Mouse (Mus musculus) hindbrain, embryonic 14.5 days (tissue): ENCODE measurements at regions not wholly inside any gene's neighbourhood (a gene's known extent, or its start where the extent isn't known, plus 50 kb on each side); places are given as distances from the start of the nearest gene placed in this dataset.

Source experiments
- ATAC-seq: fragments of 200-750 bp; cut with Nextera tagmentation; 2 replicates; pipeline ENCODE4 v1.8.0; 2017; ENCODE audit warnings: moderate number of reproducible peaks, mild to moderate bottlenecking, moderate TSS enrichment, moderate library complexity; ENCODE audit not compliant: low FRiP score
- DNase-seq: peaks from one replicate; pipeline ENCODE4 v3.0.0-alpha.2; 2015; ENCODE audit warnings: low spot score
- H3K27ac ChIP-seq: fragments of 300-500 bp; sonication (generic); 2 replicates; pipeline ENCODE4 v1.5.1; 2014; ENCODE audit warnings: mild to moderate bottlenecking, moderate library complexity
- H3K27me3 ChIP-seq: fragments of 300-500 bp; sonication (generic); 2 replicates; pipeline ENCODE4 v1.6.1; 2014; ENCODE audit warnings: mild to moderate bottlenecking, low read length, mixed read lengths; ENCODE audit not compliant: control insufficient read depth, insufficient read depth
- H3K36me3 ChIP-seq: fragments of 300-500 bp; sonication (generic); replicated peaks from 2 replicates; pipeline ENCODE4 v1.6.1; 2014; ENCODE audit not compliant: control insufficient read depth, insufficient read depth
- H3K4me1 ChIP-seq: fragments of 300-500 bp; sonication (generic); replicated peaks from 2 replicates; pipeline ENCODE4 v1.6.1; 2014; ENCODE audit warnings: antibody characterized with exemption, low read length, mixed read lengths; ENCODE audit not compliant: control insufficient read depth, insufficient read depth
- H3K4me2 ChIP-seq: fragments of 300-500 bp; sonication (generic); replicated peaks from 2 replicates; pipeline ENCODE4 v1.6.1; 2014; ENCODE audit warnings: mild to moderate bottlenecking, moderate library complexity
- H3K4me3 ChIP-seq: fragments of 300-500 bp; sonication (generic); replicated peaks from 2 replicates; pipeline ENCODE4 v1.5.1; 2014; ENCODE audit warnings: mild to moderate bottlenecking, low read length
- H3K9ac ChIP-seq: fragments of 300-500 bp; sonication (generic); 2 replicates; pipeline ENCODE4 v1.6.1; 2014
- H3K9me3 ChIP-seq: fragments of 300-500 bp; sonication (generic); 2 replicates; pipeline ENCODE4 v1.6.1; 2016; ENCODE audit warnings: low read length; ENCODE audit not compliant: control insufficient read depth
- WGBS: fragments of 180-500 bp; shearing (Covaris S2); extraction: QIAGEN DNeasy Blood & Tissue Kit; methylation state at CpG from one replicate; pipeline ENCODE4 v1.1.7; 2014; 5-methylcytosine and 5-hydroxymethylcytosine counted together

GRCm38 (mm10) chr15:61927385-61928120 lies 1004.7 kb upstream of the A1bg start:
- Histone ChIP-seq H3K9me3 (no peaks in the 10 kb centered on the region), H3K27ac (no peak overlapping the region), H3K4me2 (no peak overlapping the region), H3K4me1 (no peaks in the 10 kb centered on the region), H3K9ac (no peak overlapping the region), H3K4me3 (no peak overlapping the region), H3K36me3 (no peaks in the 10 kb centered on the region), H3K27me3 (no peaks in the 10 kb centered on the region)
- WGBS = 68% methylated on average over 15 of the region's 15 CpGs
- ATAC-seq (no peak), DNase-seq (no peak)

- H3K9ac ChIP-seq = no peak overlapping the region
- H3K4me1 ChIP-seq = no peaks in the 10 kb centered on the region
- 68% methylated on average over 2 of the region's 2 CpGs for WGBS
- no peaks in the 10 kb centered on the region for H3K36me3 ChIP-seq
- ATAC-seq (no peak), DNase-seq (no peak)
- H3K9me3 ChIP-seq = no peaks in the 10 kb centered on the region
- H3K27ac ChIP-seq = no peak overlapping the region
- no peaks in the 10 kb centered on the region for H3K27me3 ChIP-seq
- no peak overlapping the region for H3K4me2 ChIP-seq
- H3K4me3 ChIP-seq = no peak overlapping the region
Measured at GRCm38 (mm10) chr15:61920041-61920440, 997.2 kb upstream of the A1bg start.

- Histone ChIP-seq H3K9ac (no peak overlapping the region), H3K36me3 (no peaks in the 10 kb centered on the region), H3K4me1 (no peaks in the 10 kb centered on the region), H3K4me3 (no peak overlapping the region), H3K4me2 (no peak overlapping the region), H3K27me3 (no peaks in the 10 kb centered on the region), H3K27ac (no peak overlapping the region), H3K9me3 (no peaks in the 10 kb centered on the region)
- 82% methylated on average over 7 of the region's 7 CpGs for WGBS
- ATAC-seq (no peak), DNase-seq (no peak)
Measured at GRCm38 (mm10) chr15:61913546-61914160, 990.8 kb upstream of the A1bg start.

GRCm38 (mm10) chr15:61905165-61905845 lies 982.5 kb upstream of the A1bg start:
- Histone ChIP-seq H3K4me3 (no peak overlapping the region), H3K9me3 (no peaks in the 10 kb centered on the region), H3K27ac (no peak overlapping the region), H3K27me3 (no peaks in the 10 kb centered on the region), H3K9ac (no peak overlapping the region), H3K4me1 (no peaks in the 10 kb centered on the region), H3K36me3 (no peaks in the 10 kb centered on the region), H3K4me2 (no peak overlapping the region)
- DNase-seq (no peak), ATAC-seq (no peak)
- 94% methylated on average over 5 of the region's 5 CpGs for WGBS

GRCm38 (mm10) chr15:61899809-61900208 lies 977.0 kb upstream of the A1bg start:
- Histone ChIP-seq H3K9ac (no peak overlapping the region), H3K27ac (no peak overlapping the region), H3K27me3 (no peaks in the 10 kb centered on the region), H3K9me3 (no peaks in the 10 kb centered on the region), H3K4me3 (no peak overlapping the region), H3K4me2 (no peak overlapping the region), H3K36me3 (no peaks in the 10 kb centered on the region), H3K4me1 (no peaks in the 10 kb centered on the region)
- no peak for DNase-seq
- whole genome bisulfite sequencing = 90% methylated on average over 3 of the region's 3 CpGs
- ATAC-seq = no peak

GRCm38 (mm10) chr15:61897566-61897965 lies 974.8 kb upstream of the A1bg start:
- H3K4me2 ChIP-seq = no peak overlapping the region
- no peaks in the 10 kb centered on the region for H3K9me3 ChIP-seq
- H3K27me3 ChIP-seq = no peaks in the 10 kb centered on the region
- ATAC-seq (no peak), DNase-seq (no peak)
- H3K36me3 ChIP-seq = no peaks in the 10 kb centered on the region
- no peak overlapping the region for H3K9ac ChIP-seq
- 78% methylated on average over 4 of the region's 4 CpGs for WGBS
- H3K4me1 ChIP-seq = no peaks in the 10 kb centered on the region
- no peak overlapping the region for H3K4me3 ChIP-seq
- H3K27ac ChIP-seq = no peak overlapping the region

GRCm38 (mm10) chr15:61890330-61890729 lies 967.5 kb upstream of the A1bg start:
- Histone ChIP-seq H3K27me3 (no peaks in the 10 kb centered on the region), H3K27ac (no peak overlapping the region), H3K4me3 (no peak overlapping the region), H3K36me3 (no peaks in the 10 kb centered on the region), H3K9me3 (no peaks in the 10 kb centered on the region), H3K9ac (no peak overlapping the region), H3K4me1 (no peaks in the 10 kb centered on the region), H3K4me2 (no peak overlapping the region)
- no peak for DNase-seq
- no peak for ATAC-seq

GRCm38 (mm10) chr15:61888569-61889326 lies 965.9 kb upstream of the A1bg start:
- Histone ChIP-seq H3K27ac (0 out of 2 replicates have a peak overlapping the region, but pooled peaks have one; percentile 28), H3K9me3 (no peaks in the 10 kb centered on the region), H3K27me3 (no peaks in the 10 kb centered on the region), H3K4me1 (no peaks in the 10 kb centered on the region), H3K9ac (no peak overlapping the region), H3K36me3 (no peaks in the 10 kb centered on the region), H3K4me3 (no peak overlapping the region), H3K4me2 (no peak overlapping the region)
- ATAC-seq (peak; percentile 70; the same call in 1 of the 2 replicates), DNase-seq (peak; percentile 69)
- WGBS = 51% methylated on average over 10 of the region's 10 CpGs

- 89% methylated on average over 3 of the region's 3 CpGs for WGBS
- no peak overlapping the region for H3K9ac ChIP-seq
- no peak for DNase-seq
Measured at GRCm38 (mm10) chr15:61879408-61879807, 956.6 kb upstream of the A1bg start.

More at GRCm38 (mm10) chr15:61879408-61879807, 956.6 kb upstream of the A1bg start:
- H3K4me1 ChIP-seq = no peaks in the 10 kb centered on the region
- no peaks in the 10 kb centered on the region for H3K9me3 ChIP-seq
- H3K27me3 ChIP-seq = no peaks in the 10 kb centered on the region
- no peak overlapping the region for H3K4me3 ChIP-seq
- H3K36me3 ChIP-seq = no peaks in the 10 kb centered on the region
- ATAC-seq = no peak
- H3K4me2 ChIP-seq = no peak overlapping the region
- H3K27ac ChIP-seq = no peak overlapping the region
